Mouse (Mus musculus) thymus, adult 2 months (tissue): ENCODE measurements around the gene Gtf2f2.

Experiments used
- CTCF ChIP-seq: fragments of 200-500 bp; IDR thresholded peaks from 2 replicates; pipeline ENCODE4 v1.5.1; 2012; ENCODE audit warnings: mild to moderate bottlenecking, control low read depth, low read length, moderate library complexity, borderline replicate concordance; ENCODE audit not compliant: control insufficient read depth, poor library complexity, insufficient read depth; ENCODE audit errors: extremely low read depth
- POLR2A ChIP-seq: fragments of 200-500 bp; IDR thresholded peaks from 2 replicates; pipeline ENCODE4 v1.6.1; 2012; ENCODE audit warnings: mild to moderate bottlenecking, low read length, control low read depth, moderate library complexity; ENCODE audit not compliant: control insufficient read depth, poor library complexity, insufficient read depth; ENCODE audit errors: extremely low read depth

GRCm38 (mm10) chr14:76059441-76059840 is 48.8 kb upstream of the Gtf2f2 start:
- TF ChIP-seq CTCF (no peak), POLR2A (no peak)
